Mouse (Mus musculus) lung, adult 2 months (tissue): ENCODE measurements around the gene Mtfp1.

Source experiments
- CTCF ChIP-seq: fragments of 200-500 bp; IDR thresholded peaks from 2 replicates; pipeline ENCODE4 v1.5.1; 2011; ENCODE audit warnings: mild to moderate bottlenecking, low read length, control low read depth; ENCODE audit not compliant: insufficient read depth
- POLR2A ChIP-seq: fragments of 200-500 bp; IDR thresholded peaks from 2 replicates; pipeline ENCODE4 v1.6.1; 2011; ENCODE audit warnings: low read depth, mild to moderate bottlenecking, control low read depth, low read length, borderline replicate concordance; ENCODE audit errors: extremely low read depth

DNA sequence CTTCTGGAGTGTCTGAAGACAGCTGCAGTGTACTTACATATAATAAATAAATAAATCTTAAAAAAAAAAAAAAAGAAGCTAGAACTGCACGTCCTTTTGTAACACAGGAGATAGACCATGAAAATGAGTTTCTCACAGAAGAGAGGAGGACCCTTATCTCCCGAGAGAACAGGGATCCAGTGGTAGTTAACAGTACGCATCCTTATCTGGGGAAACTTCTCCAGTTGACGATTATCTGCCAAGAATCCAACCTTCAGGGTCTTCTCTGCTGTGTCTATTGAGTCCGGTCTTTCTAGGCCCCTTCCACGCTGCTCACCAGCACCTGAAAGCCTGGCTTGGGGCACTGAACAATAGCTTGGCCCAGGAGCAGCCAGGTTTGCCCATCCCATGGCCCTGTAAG is 18.7 kb upstream of the Mtfp1 start:
- TF ChIP-seq CTCF: no peak
- no peak for TF ChIP-seq POLR2A
